Mouse (Mus musculus) B cell, adult 2 months (primary cell): ENCODE results near the gene Scfd2.

ENCODE experiments used
- DNase-seq, 2 experiments: peaks; one replicate each; pipeline ENCODE4 v3.0.0; 2022

Scfd2 gene

DNA sequence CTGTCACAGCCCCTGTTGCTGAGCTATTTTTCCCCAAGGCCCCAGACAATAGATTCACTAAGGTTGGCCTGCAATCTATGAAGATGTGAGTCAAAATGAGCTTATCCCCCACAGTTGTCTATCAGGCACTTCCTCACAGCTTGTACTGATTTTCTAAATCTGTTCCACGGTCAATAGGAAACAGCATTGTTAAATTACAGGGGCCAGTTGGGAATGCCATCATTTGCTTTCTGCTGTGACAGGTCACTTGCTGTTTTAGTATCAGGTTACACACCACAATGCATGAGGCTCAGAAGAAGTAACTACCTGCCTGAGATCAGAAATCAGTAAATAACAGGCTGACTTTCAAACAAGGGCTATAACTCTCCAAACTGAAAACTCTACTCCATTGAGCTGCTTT, 168.3 kb downstream of the Scfd2 start:
- no peak for DNase-seq

DNA sequence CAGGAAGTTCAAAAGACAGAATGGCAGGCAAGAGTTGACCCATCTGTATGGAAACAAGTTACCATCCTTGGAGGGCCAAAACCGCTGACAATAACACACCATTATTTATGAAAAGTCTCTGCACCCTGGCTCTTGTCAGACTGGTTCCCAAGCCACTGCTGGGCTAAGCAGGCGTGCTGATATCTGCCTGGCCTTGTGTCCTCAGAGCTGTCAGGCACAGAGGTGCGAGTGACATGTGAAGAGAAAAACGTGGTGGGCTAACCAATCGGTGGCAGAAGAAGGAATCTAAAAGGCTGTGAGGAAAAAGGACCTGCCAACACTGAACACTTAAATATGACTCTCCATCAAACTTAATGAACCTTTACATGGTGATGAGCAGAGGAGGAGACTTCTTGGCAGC, 170.0 kb downstream of the Scfd2 start:
- DNase-seq: no peak

DNA sequence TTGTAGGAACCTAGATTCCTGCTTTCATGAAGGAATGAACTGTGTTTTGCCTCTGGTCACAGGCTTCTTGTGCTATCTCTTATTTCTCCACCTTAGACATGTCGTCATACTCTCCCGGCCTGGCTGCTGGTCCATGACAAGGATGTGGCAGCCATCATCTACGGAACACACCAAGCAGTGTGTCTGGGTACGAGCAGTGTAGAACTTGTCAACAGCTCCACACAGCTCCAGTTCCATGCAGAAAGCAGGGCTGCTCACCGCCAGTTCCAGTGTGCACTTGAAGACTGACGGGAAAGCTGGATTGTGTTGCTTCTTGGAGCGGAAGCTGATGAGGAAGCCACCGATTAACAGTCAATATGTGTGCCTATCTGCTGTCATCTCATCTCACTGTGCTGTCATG, 173.5 kb downstream of the Scfd2 start:
- no peak for DNase-seq

DNA sequence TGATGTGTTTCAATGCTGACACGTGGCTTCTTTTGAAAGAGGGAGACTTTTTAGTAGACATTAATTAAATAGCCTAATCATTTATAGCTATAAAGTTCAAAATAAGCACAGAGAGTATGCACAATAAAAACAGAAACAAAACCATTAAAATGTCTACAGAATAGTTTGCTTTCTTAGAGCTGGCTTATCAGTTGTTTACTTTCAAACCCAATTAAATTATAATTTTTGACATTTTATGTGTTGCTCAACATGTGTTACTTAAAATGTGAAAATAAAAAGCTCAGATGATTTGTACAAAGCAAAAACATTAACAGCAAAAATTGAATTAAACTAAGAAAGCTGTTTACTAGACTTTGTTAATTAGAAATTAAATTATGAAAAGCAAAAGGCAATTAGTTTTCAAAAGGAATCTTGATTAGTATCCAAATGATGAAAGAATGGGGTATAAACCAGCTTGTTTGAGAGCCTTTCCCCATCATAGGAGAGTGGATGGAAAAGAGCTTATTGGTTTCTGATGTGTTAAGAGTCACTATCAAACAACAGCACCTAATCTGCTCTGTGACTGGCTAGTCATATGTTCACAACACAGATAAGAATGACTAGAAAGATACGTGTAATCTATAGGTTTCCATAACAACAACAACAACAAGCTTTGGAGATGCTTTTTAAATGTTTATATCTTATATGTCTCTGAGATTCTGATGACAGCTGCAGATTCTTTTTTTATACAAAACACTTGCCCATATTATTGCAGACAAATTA, 176.0 kb downstream of the Scfd2 start:
- DNase-seq: no peak

DNA sequence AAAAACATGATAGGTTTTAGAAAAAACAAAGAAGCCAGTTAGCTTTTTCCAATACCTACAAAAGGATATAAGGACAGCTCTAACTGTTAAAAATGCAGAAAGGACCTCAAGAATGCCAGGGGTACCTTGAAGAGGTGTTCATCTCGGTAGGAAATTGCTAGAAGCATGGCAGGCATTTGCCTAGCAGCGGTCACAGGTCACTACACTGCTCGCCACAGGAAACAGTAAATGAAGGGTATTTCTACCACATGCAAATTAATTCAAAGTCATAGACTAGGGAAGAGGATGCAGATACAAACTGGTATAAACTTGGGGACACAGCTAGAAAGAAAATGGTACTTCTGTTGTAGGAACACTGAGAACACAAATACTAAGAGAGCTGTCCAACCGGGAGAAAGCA, 180.7 kb downstream of the Scfd2 start:
- peak; percentile 2 to 23 for DNase-seq

DNA sequence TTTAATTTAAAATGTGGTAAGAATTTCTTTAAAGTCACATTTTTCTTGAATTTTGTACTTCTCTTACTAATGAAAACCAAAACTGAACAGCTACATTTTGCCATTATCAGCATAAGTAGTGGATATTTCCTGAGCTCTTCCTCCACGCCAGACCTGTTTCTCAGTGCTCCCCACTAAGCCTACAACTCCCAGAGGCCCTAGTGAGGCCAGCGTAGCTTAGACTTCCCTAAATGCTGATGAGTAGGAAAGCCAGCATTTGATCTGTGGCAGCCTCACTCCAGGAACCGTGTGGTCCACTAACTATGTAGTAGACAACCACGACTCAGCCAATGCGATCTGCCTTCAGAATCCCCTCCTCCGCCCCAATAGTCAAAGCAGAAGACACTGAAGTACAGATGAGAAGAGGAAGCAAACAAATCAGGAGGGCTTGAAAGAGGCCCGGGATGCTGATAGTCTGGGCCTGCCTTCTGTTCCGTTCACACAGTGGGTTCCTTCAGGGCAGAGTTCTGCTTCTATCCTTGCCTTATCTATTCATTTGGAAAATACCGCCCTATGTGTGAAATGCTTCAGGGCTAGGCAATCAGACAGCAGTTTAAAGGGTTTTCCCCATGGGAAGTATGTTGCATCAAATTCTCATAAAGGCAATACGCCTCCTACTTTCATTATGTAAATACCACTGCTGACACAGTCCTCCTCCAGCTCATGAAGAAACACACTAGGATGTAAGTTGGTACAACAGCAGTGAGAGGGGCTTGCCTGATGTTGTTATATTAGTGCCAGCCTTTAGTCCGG, 183.3 kb downstream of the Scfd2 start:
- DNase-seq: peak; percentile 17 to 18

DNA sequence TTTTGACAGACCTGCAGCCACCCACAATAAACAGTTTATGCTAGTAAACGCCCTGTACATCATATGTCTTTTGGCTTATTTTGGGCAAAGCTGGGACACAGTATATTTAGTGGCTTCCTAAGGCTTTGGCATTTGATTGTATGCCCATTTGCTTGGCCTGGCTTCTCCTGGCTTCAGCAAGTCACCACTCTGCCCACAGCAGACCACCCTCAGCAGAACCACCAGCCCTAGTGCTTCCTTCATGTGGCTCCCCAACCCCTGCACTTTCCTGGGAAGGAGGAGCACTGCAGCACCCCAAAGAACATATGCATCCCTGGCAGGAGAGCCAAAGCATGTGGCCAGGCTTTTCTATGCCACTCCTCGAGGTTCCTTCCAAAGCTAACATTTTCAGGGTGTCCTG, 188.5 kb downstream of the Scfd2 start:
- DNase-seq: no peak

DNA sequence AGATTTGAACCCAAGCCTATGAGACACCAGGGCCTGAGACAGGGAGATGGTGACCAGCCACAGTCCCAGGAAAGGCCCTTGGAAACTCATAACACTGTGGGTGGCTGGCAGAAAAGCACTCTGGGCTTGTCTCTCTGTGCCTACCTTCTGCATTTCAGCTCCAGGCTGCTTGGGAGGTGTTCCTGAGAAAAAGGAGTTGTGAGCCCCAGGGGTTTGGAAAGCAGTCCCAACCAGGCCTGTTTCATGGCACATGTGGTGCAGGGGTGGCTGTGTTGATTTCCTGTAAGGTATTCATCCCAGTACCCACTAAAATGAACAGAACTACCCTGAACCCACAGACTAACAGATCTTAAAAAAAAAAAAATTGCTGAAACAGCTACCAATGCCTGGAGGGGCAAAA, 189.0 kb downstream of the Scfd2 start:
- no peak for DNase-seq

DNA sequence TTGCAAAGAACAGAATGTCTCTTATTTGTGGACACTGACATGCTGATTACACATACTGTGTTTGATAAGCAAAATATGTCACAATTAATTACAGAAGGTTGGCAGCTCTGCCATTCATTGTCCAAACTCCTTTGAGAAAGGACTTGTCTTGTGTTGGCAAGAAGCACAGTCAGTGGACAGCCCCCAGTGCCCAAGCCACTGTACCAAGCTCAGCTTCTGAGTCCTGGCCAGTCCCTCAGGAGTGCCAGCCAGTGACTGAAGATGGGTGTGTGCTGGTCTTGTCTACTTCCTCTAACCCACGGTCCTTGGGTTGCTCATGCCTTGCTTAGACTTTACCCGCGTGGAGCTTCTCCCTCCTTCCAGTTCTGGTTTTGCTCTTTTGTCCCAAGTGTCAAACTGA, 194.1 kb downstream of the Scfd2 start:
- no peak for DNase-seq

DNA sequence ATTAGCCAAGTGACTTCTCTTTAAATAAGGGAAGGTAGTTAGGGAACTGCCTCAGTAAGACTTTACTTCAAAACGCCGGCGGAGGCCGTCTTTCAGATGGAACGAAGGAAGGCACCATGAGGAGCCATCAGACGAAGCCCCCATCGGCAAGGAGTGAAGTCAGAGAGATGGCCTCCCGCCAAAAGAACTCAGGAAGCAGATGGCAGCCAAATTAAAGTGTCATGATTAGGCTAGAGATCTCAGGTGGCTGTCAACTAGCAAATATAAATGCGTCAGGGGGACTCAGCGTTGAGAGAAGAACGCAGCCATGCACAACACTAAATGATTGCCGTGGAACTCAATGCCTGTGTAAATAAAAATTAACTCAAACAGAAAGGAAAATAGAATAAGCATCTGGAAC, 194.8 kb downstream of the Scfd2 start:
- DNase-seq: no peak

DNA sequence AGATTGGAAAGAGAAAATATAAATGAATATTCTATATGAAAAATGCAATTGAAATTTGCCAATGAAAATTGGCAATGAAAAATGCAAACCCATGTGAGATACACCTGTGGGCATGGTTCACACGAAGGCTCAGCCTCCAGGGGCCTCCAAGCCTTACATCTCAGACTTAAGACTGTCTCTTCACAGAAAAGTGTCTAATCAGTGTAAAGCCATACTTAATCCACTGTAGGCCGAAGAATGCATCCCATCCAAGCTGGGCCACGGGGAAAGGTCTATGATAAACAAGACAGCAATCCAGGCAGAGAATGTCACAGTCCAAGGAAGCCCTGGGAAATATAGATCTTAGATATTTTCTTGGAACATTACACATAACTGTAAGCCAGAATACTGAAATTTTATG, 198.3 kb downstream of the Scfd2 start:
- no peak for DNase-seq

DNA sequence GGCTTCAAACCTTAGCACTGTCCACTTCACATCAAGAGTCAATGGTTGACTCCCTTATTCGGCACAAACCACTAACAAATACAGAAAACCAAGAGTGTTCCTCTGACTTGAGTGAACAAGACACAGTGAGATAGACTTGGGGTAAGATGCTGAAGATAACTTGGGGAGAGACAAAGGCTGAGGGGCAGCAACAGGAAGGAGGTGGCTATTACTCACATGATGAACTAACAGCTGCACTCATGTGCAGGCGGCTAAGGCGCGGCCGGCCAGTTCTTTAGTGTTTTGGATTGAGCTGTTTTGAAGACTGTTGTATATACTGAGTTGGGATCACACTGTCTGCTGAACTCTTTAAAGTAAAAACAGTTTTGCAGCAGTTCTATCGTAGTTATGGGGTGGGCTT, 205.3 kb downstream of the Scfd2 start:
- DNase-seq: no peak

DNA sequence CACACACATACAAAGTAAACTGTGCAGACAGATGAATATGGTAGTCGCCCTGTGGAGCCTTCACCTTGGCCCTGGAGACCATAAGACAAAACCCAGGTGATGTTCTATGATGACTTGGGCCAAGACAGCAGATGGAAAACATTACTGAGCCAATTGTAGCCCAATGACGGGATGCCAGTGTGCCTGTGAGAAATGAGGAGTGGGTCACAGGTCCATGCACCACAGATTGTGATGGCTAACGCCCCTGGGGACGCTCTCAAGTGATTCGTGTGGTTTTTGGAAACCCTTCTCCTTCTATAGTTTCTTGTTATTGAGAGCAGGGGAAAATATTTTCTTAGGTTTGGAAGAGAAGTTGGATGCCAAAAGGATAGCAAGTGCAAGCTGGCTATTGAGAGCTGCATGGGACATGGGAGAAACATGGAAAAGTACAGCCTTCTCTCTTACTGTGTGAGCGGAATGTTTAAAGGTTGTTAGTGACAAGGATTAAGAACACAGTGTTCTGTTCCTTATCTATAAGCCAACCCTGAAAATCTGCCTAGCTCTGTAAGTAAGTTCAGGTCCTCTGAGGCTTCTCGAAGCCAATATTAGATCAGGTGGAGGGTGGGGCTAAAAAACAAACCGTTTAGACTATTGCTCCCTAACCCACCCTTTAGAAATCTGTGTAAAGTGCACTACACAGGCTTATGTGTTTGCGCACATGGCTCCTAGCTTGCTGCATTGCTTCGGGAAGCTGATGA, 210.4 kb downstream of the Scfd2 start:
- DNase-seq: no peak

DNA sequence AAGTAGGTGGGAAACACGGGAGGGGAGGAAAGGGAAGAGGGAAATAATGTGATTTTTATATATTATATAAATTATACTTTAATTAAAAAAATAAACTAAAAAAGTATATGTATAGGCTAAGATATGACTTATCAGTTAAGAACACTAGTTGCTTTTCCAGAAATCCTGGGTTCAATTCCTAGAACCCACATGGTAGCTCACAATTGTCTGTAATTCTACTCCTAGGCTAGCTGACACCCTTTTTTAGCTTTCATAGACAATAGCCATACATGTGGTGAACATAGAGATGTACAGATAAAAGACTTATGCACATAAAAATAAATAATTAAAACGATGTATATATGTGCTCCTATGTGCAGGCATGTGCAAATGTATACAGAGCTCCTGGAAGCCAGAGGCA, 212.0 kb downstream of the Scfd2 start:
- DNase-seq: no peak

DNA sequence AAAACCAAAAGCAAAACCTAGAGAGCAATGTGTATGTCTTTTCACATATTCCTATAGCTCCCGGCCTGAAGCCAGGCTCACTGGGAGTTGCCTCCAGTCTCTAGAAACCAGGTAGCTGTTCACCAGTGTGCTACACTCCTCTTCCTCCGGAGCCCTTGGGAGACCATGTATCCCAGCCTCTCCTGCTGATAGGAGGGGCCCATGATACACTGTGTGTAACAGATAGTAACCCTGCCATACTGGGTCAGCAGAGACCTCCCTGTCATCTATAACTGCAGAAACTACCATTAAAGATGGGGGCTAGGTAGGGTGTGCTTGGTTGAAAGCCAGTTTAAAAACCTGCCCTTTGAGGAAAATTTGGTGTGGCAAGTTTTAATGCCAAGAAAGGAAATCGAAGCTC, 214.4 kb downstream of the Scfd2 start:
- no peak for DNase-seq

DNA sequence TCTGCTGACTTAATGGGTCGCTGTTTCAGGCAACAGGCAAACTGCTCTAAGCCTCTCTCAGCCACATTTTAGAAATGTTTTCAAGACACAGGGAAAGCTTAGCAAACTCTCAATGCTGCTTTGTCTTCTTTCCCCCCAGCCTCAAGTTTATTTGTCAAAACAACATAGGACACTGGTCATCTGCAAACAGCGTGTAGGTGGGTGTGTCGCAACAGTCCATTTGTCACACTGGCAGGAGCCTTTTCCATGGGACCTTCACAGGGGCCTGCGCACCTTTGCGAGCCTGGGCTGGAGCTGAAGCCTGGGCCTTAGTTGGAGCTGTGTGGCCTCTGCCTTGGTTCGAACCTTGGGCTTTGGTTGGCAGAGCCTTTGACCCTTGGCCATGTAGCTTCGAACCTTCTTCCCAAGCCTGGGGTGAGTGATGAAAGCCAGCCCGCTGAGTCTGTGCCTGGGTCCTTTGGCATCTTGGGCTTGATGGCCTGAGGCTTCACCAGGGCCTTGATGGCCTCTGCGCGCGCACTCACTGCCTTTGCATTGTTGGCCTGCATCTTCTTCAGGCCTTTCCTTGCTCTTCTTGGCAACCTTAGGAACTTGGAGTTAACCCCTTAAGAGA, 215.1 kb downstream of the Scfd2 start:
- no peak for DNase-seq

DNA sequence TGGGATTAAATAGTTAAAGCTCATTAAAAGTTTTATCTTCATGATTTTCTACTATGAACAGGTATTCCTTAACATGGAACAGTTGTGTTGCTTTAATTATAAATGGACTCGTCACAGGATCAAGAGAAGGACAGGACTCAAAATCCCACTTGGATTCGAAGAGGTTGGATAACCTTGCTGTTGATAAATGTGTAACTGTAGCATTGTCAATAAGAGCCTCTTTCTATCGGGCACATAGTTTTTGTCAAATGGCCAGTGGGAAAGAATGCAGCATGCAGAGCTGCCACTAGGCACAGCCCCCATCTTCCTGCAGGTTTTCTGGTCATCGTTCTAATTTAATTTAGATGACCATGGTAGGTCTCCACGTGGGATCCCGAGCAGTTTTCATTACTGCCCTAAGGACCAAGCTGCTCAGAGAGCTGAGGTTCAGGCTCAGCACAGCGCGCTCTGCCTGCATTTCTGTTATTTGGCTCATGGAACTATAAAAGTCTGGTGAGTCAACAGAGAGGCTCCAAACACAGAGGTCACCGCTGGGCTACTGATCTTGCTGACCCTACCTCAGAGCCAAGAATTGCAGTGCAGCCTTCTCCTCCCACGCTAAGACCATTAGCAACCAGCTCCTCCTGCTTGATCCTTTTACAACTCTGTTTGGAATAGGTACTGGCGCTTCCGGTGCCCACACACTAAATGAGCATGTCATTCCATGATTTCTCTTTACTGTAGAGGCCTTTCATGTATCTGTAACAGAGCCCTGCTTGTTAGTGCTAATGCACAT, 215.9 kb downstream of the Scfd2 start:
- DNase-seq: no peak

DNA sequence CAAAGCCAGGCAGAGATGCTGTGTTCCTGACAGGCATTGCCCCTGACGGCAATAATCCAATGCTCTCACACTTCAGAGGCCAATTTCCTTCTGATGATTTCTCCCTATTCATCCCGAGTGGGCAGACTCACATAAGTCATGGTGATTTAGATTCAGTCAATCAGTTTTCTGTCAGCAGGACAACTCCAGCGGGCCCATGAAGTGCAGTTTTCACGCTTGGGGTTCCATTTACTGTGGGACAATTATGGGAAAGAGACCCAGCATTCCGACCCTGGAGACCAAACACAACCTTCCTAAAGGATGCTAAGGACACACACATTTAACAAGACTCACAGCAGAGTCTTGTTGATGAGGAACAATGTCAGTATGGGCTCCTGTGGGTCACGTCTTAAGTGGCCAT, 217.1 kb downstream of the Scfd2 start:
- no peak for DNase-seq

DNA sequence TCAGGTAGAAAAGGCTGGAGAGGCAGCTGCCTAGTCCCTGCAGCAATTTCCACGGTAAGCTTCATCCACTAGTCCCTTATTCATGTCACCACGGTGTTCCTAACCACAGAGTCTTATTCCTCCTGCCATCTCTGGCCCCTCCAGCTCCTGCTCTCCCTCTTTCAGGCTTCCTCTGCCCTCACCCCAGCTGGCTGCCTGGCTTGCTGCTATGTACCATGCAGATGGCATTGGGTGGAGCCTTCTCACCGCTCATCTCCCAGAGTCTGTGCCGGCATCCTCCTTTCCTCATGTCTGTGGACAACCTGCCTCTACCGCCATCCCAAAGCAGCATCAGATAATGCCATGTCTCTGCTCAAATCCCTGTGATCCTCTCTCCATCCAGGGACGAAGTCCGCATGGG, 218.0 kb downstream of the Scfd2 start:
- no peak for DNase-seq

DNA sequence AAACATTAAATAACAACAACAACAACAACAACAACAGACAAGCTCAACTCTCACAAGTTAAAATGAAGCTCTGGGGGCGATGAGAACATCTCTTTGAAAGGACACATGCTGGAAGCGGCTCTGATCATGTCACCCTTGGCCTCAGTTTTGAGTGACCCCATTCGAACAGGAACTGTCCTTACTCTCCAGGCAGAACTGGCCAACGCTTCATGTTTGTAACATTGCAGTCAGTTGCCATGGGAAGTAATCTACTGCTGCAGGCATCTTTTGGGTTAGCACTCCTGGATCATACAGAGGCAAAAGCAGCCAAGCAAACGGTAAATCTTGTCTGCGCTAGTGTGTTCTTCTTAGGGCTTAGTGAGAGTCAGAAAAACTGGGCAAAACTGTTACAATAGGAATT, 219.7 kb downstream of the Scfd2 start:
- no peak for DNase-seq

DNA sequence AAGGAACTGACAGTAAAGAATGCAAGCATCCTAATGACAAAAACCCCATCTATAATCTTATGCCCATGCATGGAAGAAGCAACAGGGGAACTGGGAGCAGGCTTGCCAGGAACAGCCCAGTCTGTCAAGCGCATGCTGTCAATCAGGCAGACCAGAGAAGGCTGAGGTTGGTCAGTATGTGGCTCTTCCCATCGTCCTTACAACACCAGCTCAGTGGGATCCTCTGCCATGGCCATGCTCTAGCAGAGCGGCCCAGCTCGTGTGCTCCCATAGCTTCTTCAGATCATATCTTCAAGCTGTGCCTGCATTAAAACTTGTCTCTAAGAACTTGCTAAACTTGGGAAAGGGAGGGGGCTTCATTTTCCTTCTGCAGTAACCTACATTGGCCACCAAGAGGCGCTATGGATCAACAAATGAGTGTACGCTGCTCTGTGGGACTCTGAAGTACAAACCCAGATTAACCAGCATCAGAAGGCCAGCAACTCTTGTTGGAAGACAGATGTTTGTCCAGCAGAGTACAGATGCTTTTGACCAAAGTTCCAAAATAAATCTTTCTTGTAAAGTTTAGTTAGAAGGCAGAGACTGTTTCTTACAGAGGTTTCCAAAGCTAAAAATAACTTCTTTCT, 220.2 kb downstream of the Scfd2 start:
- DNase-seq: peak; percentile 29 to 36

DNA sequence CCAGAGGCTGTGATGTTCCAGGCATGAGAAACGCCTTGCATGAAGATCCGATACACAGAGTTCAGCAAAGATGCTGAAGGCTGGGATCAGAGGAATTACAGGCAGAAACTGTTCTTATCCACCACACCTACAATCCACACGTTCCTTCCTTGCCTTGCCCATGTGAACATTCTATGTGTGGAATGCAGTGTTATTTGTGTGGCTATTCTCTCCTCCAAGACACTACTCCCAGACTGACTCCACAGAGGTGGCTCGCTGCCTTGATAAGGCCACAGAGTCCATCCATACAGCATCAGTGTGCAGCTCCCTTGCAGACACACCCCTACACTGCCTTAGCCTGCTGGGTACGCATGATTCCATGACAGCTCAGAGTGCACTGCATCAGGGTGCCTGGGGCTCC, 221.5 kb downstream of the Scfd2 start:
- no peak for DNase-seq
